Mouse (Mus musculus): ENCODE results near the gene Ccnd2. TPM values are rescaled to one million over a fixed set of nuclear protein-coding genes. Genes with fewer than 3 reads are reported as not detected.

Gene Ccnd2
- polyA plus RNA-seq, 1 experiment from 2014 or later = 275 TPM

- DNase-seq (ENCODE audit: low spot score) (no peak), ATAC-seq (replicated peaks; ENCODE audit: low FRiP score) (no peak)
- Histone ChIP-seq H3K4me3 (ENCODE audit: low read depth, low read length) (no peak overlapping the region), H3K9me3 (ENCODE audit: control insufficient read depth, low read length) (no peaks in the 10 kb centered on the region), H3K9ac (ENCODE audit: low read depth, low read length) (no peak overlapping the region), H3K36me3 (ENCODE audit: control insufficient read depth, insufficient read depth, low read length) (no peaks in the 10 kb centered on the region), H3K4me2 (no peak overlapping the region), H3K4me1 (replicated peaks; ENCODE audit: control insufficient read depth, insufficient read depth, low read length) (no peaks in the 10 kb centered on the region; the same call in 1 of the 2 replicates), H3K27ac (ENCODE audit: low read depth, low read length) (no peak overlapping the region), H3K27me3 (replicated peaks; ENCODE audit: control insufficient read depth, insufficient read depth, low read length) (no peaks in the 10 kb centered on the region; the same call in 1 of the 2 replicates)
- WGBS = 57% methylated on average over 4 of the region's 4 CpGs
Observed at GRCm38 (mm10) chr6:127165663-127166062, 13.7 kb upstream of the Ccnd2 start.

DNA sequence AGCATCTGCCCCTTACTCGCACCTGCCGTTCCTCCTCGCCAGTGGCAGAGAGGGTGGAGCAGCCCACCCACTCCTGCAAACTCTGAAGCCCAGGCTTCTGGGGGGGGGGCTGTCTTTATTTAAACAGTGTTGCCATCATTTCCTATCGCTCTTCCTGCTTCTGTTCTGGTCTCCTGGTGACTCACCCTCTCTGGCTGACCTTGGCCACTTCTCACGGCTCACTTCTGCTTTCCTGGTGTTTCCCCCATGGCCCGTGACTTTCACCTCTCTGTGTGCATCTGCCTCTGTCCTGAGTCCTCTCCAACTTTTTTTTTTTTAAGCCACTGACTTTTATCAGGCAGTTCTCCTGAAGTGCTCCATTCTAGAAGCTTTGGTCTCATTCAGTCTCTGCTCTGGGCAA is 10.8 kb upstream of the Ccnd2 start:
- Histone ChIP-seq H3K27ac (ENCODE audit: low read depth, low read length) (no peak overlapping the region), H3K9ac (ENCODE audit: low read depth, low read length) (no peak overlapping the region), H3K4me3 (ENCODE audit: low read depth, low read length) (no peak overlapping the region), H3K4me2 (0 out of 2 replicates have a peak overlapping the region, but pooled peaks have one; percentile 18), H3K27me3 (replicated peaks; ENCODE audit: control insufficient read depth, insufficient read depth, low read length) (no peaks in the 10 kb centered on the region; the same call in none of the 2 replicates), H3K4me1 (replicated peaks; ENCODE audit: control insufficient read depth, insufficient read depth, low read length) (no peaks in the 10 kb centered on the region; the same call in 1 of the 2 replicates), H3K9me3 (ENCODE audit: control insufficient read depth, low read length) (no peaks in the 10 kb centered on the region), H3K36me3 (ENCODE audit: control insufficient read depth, insufficient read depth, low read length) (no peaks in the 10 kb centered on the region)
- DNase-seq (ENCODE audit: low spot score) (no peak), ATAC-seq (replicated peaks; ENCODE audit: low FRiP score) (0 out of 2 replicates have a peak, but pooled peaks have one; percentile 20)
- 27% methylated on average over 6 of the region's 6 CpGs for WGBS

- Histone ChIP-seq H3K36me3 (ENCODE audit: control insufficient read depth, insufficient read depth, low read length) (no peaks in the 10 kb centered on the region), H3K9ac (ENCODE audit: low read depth, low read length) (no peak overlapping the region), H3K4me3 (ENCODE audit: low read depth, low read length) (no peak overlapping the region), H3K4me2 (no peak overlapping the region), H3K9me3 (ENCODE audit: control insufficient read depth, low read length) (no peaks in the 10 kb centered on the region), H3K27me3 (replicated peaks; ENCODE audit: control insufficient read depth, insufficient read depth, low read length) (peaks cover 39% of the 10 kb centered on the region), H3K27ac (ENCODE audit: low read depth, low read length) (no peak overlapping the region), H3K4me1 (replicated peaks; ENCODE audit: control insufficient read depth, insufficient read depth, low read length) (peaks cover 20% of the 10 kb centered on the region)
- WGBS = 26% methylated on average over 1 of the region's 1 CpGs
- ATAC-seq (replicated peaks; ENCODE audit: low FRiP score) (no peak), DNase-seq (ENCODE audit: low spot score) (no peak)
Observed at GRCm38 (mm10) chr6:127157321-127157720, 5.3 kb upstream of the Ccnd2 start.

- under 1% methylated on average over 15 of the region's 15 CpGs for WGBS
- Histone ChIP-seq H3K4me3 (ENCODE audit: low read depth, low read length) (peak overlapping the region; percentile 75), H3K27me3 (replicated peaks; ENCODE audit: control insufficient read depth, insufficient read depth, low read length) (peaks cover 39% of the 10 kb centered on the region), H3K36me3 (ENCODE audit: control insufficient read depth, insufficient read depth, low read length) (no peaks in the 10 kb centered on the region), H3K4me2 (peak overlapping the region; percentile 98), H3K9me3 (ENCODE audit: control insufficient read depth, low read length) (no peaks in the 10 kb centered on the region), H3K27ac (ENCODE audit: low read depth, low read length) (no peak overlapping the region), H3K9ac (ENCODE audit: low read depth, low read length) (peak overlapping the region; percentile 50), H3K4me1 (replicated peaks; ENCODE audit: control insufficient read depth, insufficient read depth, low read length) (peaks cover 30% of the 10 kb centered on the region)
- ATAC-seq (replicated peaks; ENCODE audit: low FRiP score) (no peak), DNase-seq (ENCODE audit: low spot score) (no peak)
Observed at GRCm38 (mm10) chr6:127155468-127155867, 3.5 kb upstream of the Ccnd2 start.

- H3K9ac ChIP-seq (ENCODE audit: low read depth, low read length) = peak overlapping the region; percentile 76
- ATAC-seq (replicated peaks; ENCODE audit: low FRiP score) (no peak), DNase-seq (ENCODE audit: low spot score) (peak; percentile 88)
- H3K4me3 ChIP-seq (ENCODE audit: low read depth, low read length) = peak overlapping the region; percentile 75
- H3K4me2 ChIP-seq = peak overlapping the region; percentile 98
- H3K9me3 ChIP-seq (ENCODE audit: control insufficient read depth, low read length) = no peaks in the 10 kb centered on the region
- peaks cover 39% of the 10 kb centered on the region for H3K27me3 ChIP-seq (replicated peaks; ENCODE audit: control insufficient read depth, insufficient read depth, low read length)
- H3K36me3 ChIP-seq (ENCODE audit: control insufficient read depth, insufficient read depth, low read length) = no peaks in the 10 kb centered on the region
- WGBS = under 1% methylated on average over 34 of the region's 34 CpGs
- H3K27ac ChIP-seq (ENCODE audit: low read depth, low read length) = peak overlapping the region; percentile 77; the same call in 1 of the 2 replicates
- H3K4me1 ChIP-seq (replicated peaks; ENCODE audit: control insufficient read depth, insufficient read depth, low read length) = peaks cover 31% of the 10 kb centered on the region
Observed at GRCm38 (mm10) chr6:127154708-127155268, 2.8 kb upstream of the Ccnd2 start.

- DNase-seq (ENCODE audit: low spot score) (peak; percentile 60), ATAC-seq (replicated peaks; ENCODE audit: low FRiP score) (no peak)
- 1% methylated on average over 30 of the region's 30 CpGs for WGBS
- peak overlapping the region; percentile 98 for H3K4me2 ChIP-seq
- H3K9ac ChIP-seq (ENCODE audit: low read depth, low read length) = peak overlapping the region; percentile 76
- H3K27me3 ChIP-seq (replicated peaks; ENCODE audit: control insufficient read depth, insufficient read depth, low read length) = peaks cover 39% of the 10 kb centered on the region
- no peaks in the 10 kb centered on the region for H3K36me3 ChIP-seq (ENCODE audit: control insufficient read depth, insufficient read depth, low read length)
- peaks cover 31% of the 10 kb centered on the region for H3K4me1 ChIP-seq (replicated peaks; ENCODE audit: control insufficient read depth, insufficient read depth, low read length)
- peak overlapping the region; percentile 77 for H3K27ac ChIP-seq (ENCODE audit: low read depth, low read length)
- H3K4me3 ChIP-seq (ENCODE audit: low read depth, low read length) = peak overlapping the region; percentile 75
- no peaks in the 10 kb centered on the region for H3K9me3 ChIP-seq (ENCODE audit: control insufficient read depth, low read length)
Observed at GRCm38 (mm10) chr6:127153972-127154707, 2.1 kb upstream of the Ccnd2 start.

DNA sequence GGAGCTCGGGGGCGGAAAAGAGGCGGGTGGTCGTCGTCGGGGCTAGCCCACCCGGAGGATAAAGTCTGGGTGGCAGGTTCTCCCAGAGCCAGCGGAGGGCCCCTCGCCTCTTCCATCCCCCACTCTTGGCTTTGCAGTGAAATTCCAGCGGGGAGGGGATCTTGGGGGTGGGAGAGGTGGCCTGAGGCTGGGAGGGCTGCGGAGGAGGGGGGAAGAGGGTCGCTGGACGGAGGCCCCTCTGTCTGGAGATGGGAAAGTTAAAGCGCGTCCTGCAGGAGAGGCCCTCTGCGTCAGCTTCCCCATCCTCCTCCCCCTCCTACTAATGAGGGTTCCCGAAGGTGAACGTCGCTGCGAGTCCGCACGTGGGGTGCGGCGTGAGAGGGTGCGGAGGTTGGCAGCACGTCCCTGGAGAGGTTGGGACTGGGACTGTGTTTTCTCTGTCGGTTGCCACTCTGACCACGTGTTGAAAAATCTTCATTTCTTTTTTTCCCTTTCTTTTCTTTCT is 1.4 kb upstream of the Ccnd2 start:
- Histone ChIP-seq H3K9me3 (ENCODE audit: control insufficient read depth, low read length) (no peaks in the 10 kb centered on the region), H3K36me3 (ENCODE audit: control insufficient read depth, insufficient read depth, low read length) (no peaks in the 10 kb centered on the region), H3K9ac (ENCODE audit: low read depth, low read length) (peak overlapping the region; percentile 76; the same call in 1 of the 2 replicates), H3K4me2 (peak overlapping the region; percentile 98), H3K4me3 (ENCODE audit: low read depth, low read length) (peak overlapping the region; percentile 75), H3K4me1 (replicated peaks; ENCODE audit: control insufficient read depth, insufficient read depth, low read length) (peaks cover 31% of the 10 kb centered on the region), H3K27ac (ENCODE audit: low read depth, low read length) (peak overlapping the region; percentile 93), H3K27me3 (replicated peaks; ENCODE audit: control insufficient read depth, insufficient read depth, low read length) (peaks cover 41% of the 10 kb centered on the region)
- WGBS = 1% methylated on average over 28 of the region's 28 CpGs
- DNase-seq (ENCODE audit: low spot score) (peak; percentile 69), ATAC-seq (replicated peaks; ENCODE audit: low FRiP score) (no peak)

DNA sequence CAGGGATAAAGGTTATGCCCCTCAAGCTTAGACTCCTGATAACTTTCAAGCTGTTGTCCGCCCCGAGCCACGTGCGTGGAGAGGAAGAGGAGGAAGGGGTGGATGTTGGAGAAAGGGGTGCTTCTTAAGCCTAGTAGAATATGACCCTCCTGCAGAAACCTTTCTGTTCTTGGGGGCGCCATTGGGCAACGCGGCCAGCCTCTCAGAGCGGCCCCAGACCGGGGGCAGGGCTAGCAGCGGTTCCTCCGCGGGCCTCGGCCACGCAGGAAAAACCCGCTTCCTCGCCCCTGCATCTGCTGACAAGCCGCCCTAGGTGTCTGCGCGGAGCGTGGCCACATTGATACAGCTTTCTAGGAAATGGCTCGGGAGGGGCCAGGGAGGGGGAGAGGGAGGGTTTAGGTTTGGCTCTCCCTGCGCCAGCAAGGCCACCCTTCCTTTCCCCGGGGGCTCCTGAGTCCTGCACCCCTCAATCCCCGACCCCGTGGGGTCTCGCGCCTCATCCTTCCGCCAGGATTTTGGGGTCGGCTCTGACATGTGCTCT is 358 bp downstream of the Ccnd2 start:
- H3K36me3 ChIP-seq (ENCODE audit: control insufficient read depth, insufficient read depth, low read length) = no peaks in the 10 kb centered on the region
- H3K4me2 ChIP-seq = peak overlapping the region; percentile 98
- peaks cover 35% of the 10 kb centered on the region for H3K4me1 ChIP-seq (replicated peaks; ENCODE audit: control insufficient read depth, insufficient read depth, low read length)
- peak overlapping the region; percentile 93 for H3K27ac ChIP-seq (ENCODE audit: low read depth, low read length)
- peak; percentile 70 for ATAC-seq (replicated peaks; ENCODE audit: low FRiP score)
- H3K27me3 ChIP-seq (replicated peaks; ENCODE audit: control insufficient read depth, insufficient read depth, low read length) = peaks cover 36% of the 10 kb centered on the region
- peak overlapping the region; percentile 76 for H3K9ac ChIP-seq (ENCODE audit: low read depth, low read length)
- peak overlapping the region; percentile 75 for H3K4me3 ChIP-seq (ENCODE audit: low read depth, low read length)
- peak; percentile 81 for DNase-seq (ENCODE audit: low spot score)
- under 1% methylated on average over 29 of the region's 29 CpGs for WGBS
- H3K9me3 ChIP-seq (ENCODE audit: control insufficient read depth, low read length) = no peaks in the 10 kb centered on the region
